Mouse (Mus musculus) cerebellum, adult 2 months (tissue): Measurements from ENCODE around the gene Cacna2d2.

Source experiments
- CTCF ChIP-seq: fragments of 200-500 bp; IDR thresholded peaks from 2 replicates; pipeline ENCODE4 v1.5.1; 2011; ENCODE audit warnings: low read depth, mild to moderate bottlenecking, control low read depth, low read length, moderate library complexity, borderline replicate concordance; ENCODE audit not compliant: insufficient read depth
- POLR2A ChIP-seq: fragments of 200-500 bp; IDR thresholded peaks from 2 replicates; pipeline ENCODE4 v1.6.1; 2011; ENCODE audit warnings: low read length, control low read depth, borderline replicate concordance; ENCODE audit not compliant: insufficient read depth

DNA sequence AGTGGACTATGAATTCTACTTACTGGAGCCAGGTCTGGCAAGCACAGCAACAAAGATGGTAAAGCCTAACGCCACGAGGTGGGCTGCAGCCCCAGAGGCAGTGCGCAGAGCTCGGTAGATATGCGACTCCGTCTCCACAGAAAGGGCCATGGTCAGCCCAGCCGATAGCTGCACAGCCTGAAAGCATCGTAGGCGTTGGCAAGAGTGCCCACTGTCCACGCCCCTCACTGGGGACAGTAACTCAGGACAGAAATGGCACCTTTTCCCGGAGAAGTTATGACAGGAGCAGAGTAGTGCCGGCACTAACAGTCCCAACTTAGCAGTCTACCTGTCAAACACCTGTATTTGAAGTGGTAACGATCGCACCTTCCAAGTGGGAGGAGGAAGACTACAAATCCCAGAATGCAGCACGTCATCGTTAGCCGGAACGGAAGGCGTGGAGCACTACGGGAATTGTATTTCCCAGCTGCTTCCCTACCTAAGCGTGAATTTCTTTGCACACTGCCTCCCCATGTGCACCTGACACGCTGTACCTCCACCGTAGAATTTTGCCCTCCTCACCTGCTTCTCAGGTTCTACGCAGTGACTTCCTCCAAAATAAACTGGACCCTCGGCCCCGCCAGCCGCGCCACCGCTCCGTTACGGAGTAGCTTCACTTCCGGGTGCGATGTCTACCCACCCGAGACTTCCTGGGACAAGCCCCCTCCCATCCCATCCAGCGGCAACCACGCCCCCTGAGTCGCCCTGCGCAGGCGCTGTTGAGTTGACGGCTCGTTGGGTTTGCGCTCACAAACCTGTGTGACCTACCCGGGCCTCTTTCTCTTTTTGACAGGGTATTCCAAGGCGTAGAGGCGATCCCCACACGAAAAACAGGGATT, 142.3 kb downstream of the Cacna2d2 start, which contains the start of the genes Cyb561d2 and Nprl2:
- no peak for TF ChIP-seq CTCF
- TF ChIP-seq POLR2A: peak; percentile 75; the same call in 1 of the 2 replicates
